ENCODE assay signal across 8 mouse cellular contexts in the genomic region with DNA sequence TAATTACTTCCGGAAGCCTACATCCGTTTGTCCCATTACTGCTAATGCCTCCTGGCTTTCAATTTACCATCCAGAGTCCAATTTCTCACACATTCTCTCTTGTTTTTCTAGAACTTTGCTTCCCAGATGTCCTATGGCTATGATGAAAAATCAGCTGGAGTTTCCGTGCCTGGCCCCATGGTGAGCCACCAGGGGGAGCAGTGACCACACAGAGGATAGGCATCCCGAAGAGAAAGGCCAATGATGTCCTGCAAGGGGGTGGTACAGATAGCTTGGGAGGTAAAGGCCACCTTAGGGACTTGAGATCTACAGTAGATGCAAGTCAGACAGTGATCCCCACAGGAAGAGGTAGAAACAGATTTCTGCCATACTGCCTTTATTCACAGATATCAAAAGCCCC. TPM values are rescaled to one million over a fixed set of nuclear protein-coding genes. Genes with fewer than 3 reads are reported as not detected.
DNase-seq lines count a peak whose midpoint lies in the region; ATAC-seq and TF ChIP-seq lines count a peak whose summit lies in the region.
"Had no signal": no experiment of that assay in that cellular context is flagged by ENCODE, and none has a peak within 500 bp of the region (broad histone marks: within the 10 kb centered on the region; RNA-seq: fewer than 3 reads in every experiment).

No protein-coding gene starts in this region.

- TF ChIP-seq POLR2A in ES-Bruce4 (IDR thresholded peaks at IDR 0.05; ENCODE audit: insufficient read depth, low read length), result no peak

- DNase-seq in A20 (ENCODE audit: low read depth, low spot score), result peak; percentile 58
- DNase-seq in cerebellum, adult 9-11 months, result peak; percentile 61
- DNase-seq in gastrocnemius, postnatal 4 days (ENCODE audit: low spot score in 2 of 2), result peak; percentile 70 to 78
- peak; percentile 77 to 93 for DNase-seq in kidney, postnatal 36 days
- DNase-seq in liver, postnatal 0 days, result peak; percentile 77
- peak; percentile 71 to 87 for DNase-seq in right cerebral cortex, postnatal 10 days (ENCODE audit: low spot score in 2 of 2)

- H3K4me3 ChIP-seq in ES-Bruce4 (ENCODE audit: low read depth, low read length), result no peak overlapping the region
- no peak overlapping the region for H3K4me3 ChIP-seq in liver, postnatal 0 days (ENCODE audit: low read depth, low read length)
- H3K4me3 ChIP-seq: liver, embryonic 15.5 days had no signal

- H3K9ac ChIP-seq in ES-Bruce4 (ENCODE audit: low read depth, poor library complexity, severe bottlenecking), result no peak overlapping the region
- H3K9ac ChIP-seq in liver, postnatal 0 days (replicated peaks), result no peak overlapping the region
- H3K9ac ChIP-seq: liver, embryonic 15.5 days had no signal

- H3K4me1 ChIP-seq in ES-Bruce4 (ENCODE audit: control insufficient read depth, insufficient read depth, low read length), result peaks cover 2% of the 10 kb centered on the region
- 0 out of 2 replicates have a peak, but pooled peaks cover 6% of the 10 kb centered on the region for H3K4me1 ChIP-seq in liver, postnatal 0 days (ENCODE audit: insufficient read depth)

- no peak overlapping the region for H3K27ac ChIP-seq in ES-Bruce4 (ENCODE audit: insufficient read depth, low read length)
- H3K27ac ChIP-seq in liver, postnatal 0 days (ENCODE audit: low read depth), result no peak overlapping the region
- H3K27ac ChIP-seq: liver, embryonic 15.5 days had no signal

- no peaks in the 10 kb centered on the region; the same call in 1 of the 2 replicates for H3K27me3 ChIP-seq in ES-Bruce4 (ENCODE audit: control insufficient read depth, insufficient read depth, low read length, poor library complexity, severe bottlenecking)
- peaks cover 53% of the 10 kb centered on the region for H3K27me3 ChIP-seq in liver, postnatal 0 days (ENCODE audit: insufficient read depth, low read length)

- WGBS in liver, postnatal 0 days (ENCODE audit: insufficient replicate concordance), result 15% methylated on average over 4 of the region's 4 CpGs

- no peak overlapping the region for H3K4me2 ChIP-seq in liver, postnatal 0 days (ENCODE audit: low read depth, low read length)
- H3K4me2 ChIP-seq: liver, embryonic 15.5 days had no signal

- peak; percentile 96 for TF ChIP-seq CTCF in ES-Bruce4 (IDR thresholded peaks at IDR 0.05; ENCODE audit: low read depth, low read length)
- peak; percentile 90 for TF ChIP-seq CTCF in liver, postnatal 0 days (IDR thresholded peaks at IDR 0.05; ENCODE audit: low read depth)

- H3K9me3 ChIP-seq in ES-Bruce4 (replicated peaks; ENCODE audit: control insufficient read depth, insufficient read depth, low read length, poor library complexity, severe bottlenecking), result no peaks in the 10 kb centered on the region
- no peaks in the 10 kb centered on the region for H3K9me3 ChIP-seq in liver, postnatal 0 days (ENCODE audit: low read length)
- H3K9me3 ChIP-seq: liver, embryonic 15.5 days had no signal

- H3K36me3 ChIP-seq in ES-Bruce4 (ENCODE audit: control insufficient read depth, insufficient read depth, low read length, poor library complexity, severe bottlenecking), result no peaks in the 10 kb centered on the region
- H3K36me3 ChIP-seq in liver, postnatal 0 days (replicated peaks; ENCODE audit: insufficient read depth, low read length), result no peaks in the 10 kb centered on the region
- H3K36me3 ChIP-seq: liver, embryonic 15.5 days had no signal

- TF ChIP-seq EP300 in ES-Bruce4 (IDR thresholded peaks at IDR 0.05; ENCODE audit: insufficient read depth, low read depth, low read length), result no peak
- no peak for TF ChIP-seq EP300 in liver, postnatal 0 days (IDR thresholded peaks at IDR 0.05; ENCODE audit: low read depth)

- ATAC-seq in liver, postnatal 0 days, result no peak

RNA-seq across cellular contexts. Expression of a gene that starts 3.3 kb away (rescaled TPM):
- 17.1 and 18.1 TPM in 2 replicates for polyA plus RNA-seq in ES-Bruce4 (2011; ENCODE audit: insufficient read depth, insufficient read length, low read depth, missing spikeins)
- total RNA-seq in gastrocnemius, postnatal 4 days (2021), result 1,000 to 10,000 TPM; 5,652 to 6,690 TPM
- polyA plus RNA-seq in liver, postnatal 0 days (2015; fragmentation: Nextera tagmentation; extraction: Ambion mirVana), result 29.8 and 37.8 TPM in 2 replicates

RNA-seq across cellular contexts. Expression of a gene that starts 28.1 kb away (rescaled TPM):
- polyA plus RNA-seq in ES-Bruce4 (2011; ENCODE audit: insufficient read depth, insufficient read length, low read depth, missing spikeins), result not detected in 2 replicates
- not detected for total RNA-seq in gastrocnemius, postnatal 4 days (2021)
- polyA plus RNA-seq in liver, postnatal 0 days (2015; fragmentation: Nextera tagmentation; extraction: Ambion mirVana), result not detected in 2 replicates
- polyA plus RNA-seq: liver, embryonic 15.5 days had no signal

RNA-seq across cellular contexts. Expression of a gene that starts 36.8 kb away (rescaled TPM):
- not detected in 2 replicates for polyA plus RNA-seq in ES-Bruce4 (2011; ENCODE audit: insufficient read depth, insufficient read length, low read depth, missing spikeins)
- total RNA-seq in gastrocnemius, postnatal 4 days (2021), result 100 to 1,000 TPM; 169 to 222 TPM
- 0.13 and 0.96 TPM in 2 replicates for polyA plus RNA-seq in liver, postnatal 0 days (2015; fragmentation: Nextera tagmentation; extraction: Ambion mirVana)

RNA-seq across cellular contexts. Expression of a gene that starts 51.6 kb away (rescaled TPM):
- polyA plus RNA-seq in ES-Bruce4 (2011; ENCODE audit: insufficient read depth, insufficient read length, low read depth, missing spikeins), result 20.3 and 21.0 TPM in 2 replicates
- total RNA-seq in gastrocnemius, postnatal 4 days (2021), result 10 to 100 TPM; 64.9 to 69.2 TPM
- polyA plus RNA-seq in liver, postnatal 0 days (2015; fragmentation: Nextera tagmentation; extraction: Ambion mirVana), result 5.7 and 6.1 TPM in 2 replicates
